Mouse (Mus musculus) liver, adult 2 months (tissue): Measurements from ENCODE around the gene Setd5.

ENCODE experiments used
- CTCF ChIP-seq: fragments of 200-500 bp; IDR thresholded peaks from 2 replicates; pipeline ENCODE4 v1.5.1; 2011; ENCODE audit warnings: low read depth, low read length, control low read depth
- POLR2A ChIP-seq: fragments of 200-500 bp; IDR thresholded peaks from 2 replicates; pipeline ENCODE4 v1.6.1; 2011; ENCODE audit warnings: low read length, control low read depth; ENCODE audit not compliant: insufficient read depth; ENCODE audit errors: extremely low read depth

- TF ChIP-seq CTCF (no peak), POLR2A (no peak)
These were observed 31.6 kb upstream of the Setd5 start for GRCm38 (mm10) chr6:113045575-113045974.
